Mouse (Mus musculus): ENCODE data around the gene E2f3. TPM values are rescaled to one million over a fixed set of nuclear protein-coding genes. Genes with fewer than 3 reads are reported as not detected.

E2f3 gene
- polyA plus RNA-seq, 1 experiment, result 7.9 TPM

DNA sequence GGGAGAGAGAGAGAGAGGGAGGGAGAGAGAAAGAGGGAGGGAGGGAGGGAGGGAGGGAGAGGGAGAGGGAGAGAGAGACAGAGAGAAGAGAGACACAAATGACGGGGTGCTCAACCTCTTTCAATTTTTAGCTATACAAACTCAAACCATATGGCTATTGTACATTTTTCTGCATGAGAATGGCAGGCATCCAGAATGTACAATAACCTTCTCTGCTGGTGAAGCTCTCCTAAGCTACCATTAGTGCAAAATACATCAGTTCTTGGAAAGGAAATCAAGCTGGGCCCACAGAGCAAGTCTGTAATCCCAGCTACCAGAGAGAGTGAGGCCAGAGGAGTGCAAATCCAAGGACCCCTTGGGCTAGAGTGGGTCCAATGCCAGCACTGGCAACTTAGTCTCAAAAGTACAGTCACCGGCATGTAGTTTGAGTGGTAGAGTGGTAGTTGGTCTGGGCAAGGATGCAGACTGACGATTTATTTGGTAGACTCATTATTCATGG is 42.3 kb downstream of the E2f3 start:
- Histone ChIP-seq H3K4me1 (ENCODE audit: control insufficient read depth, insufficient read depth, low read length) (peaks cover 4% of the 10 kb centered on the region; the same call in 1 of the 2 replicates), H3K27ac (ENCODE audit: insufficient read depth, low read depth, low read length) (no peak overlapping the region), H3K4me3 (ENCODE audit: insufficient read depth, low read length) (no peak overlapping the region)
- TF ChIP-seq CTCF (IDR thresholded peaks at IDR 0.05; ENCODE audit: low read depth, low read length) (no peak), POLR2A (IDR thresholded peaks at IDR 0.05; ENCODE audit: borderline replicate concordance, low read depth, low read length) (no peak)

GRCm38 (mm10) chr13:29940071-29940470 is 45.8 kb downstream of the E2f3 start:
- H3K27ac ChIP-seq (ENCODE audit: insufficient read depth, low read depth, low read length), result no peak overlapping the region
- TF ChIP-seq POLR2A (IDR thresholded peaks at IDR 0.05; ENCODE audit: borderline replicate concordance, low read depth, low read length) (no peak), CTCF (IDR thresholded peaks at IDR 0.05; ENCODE audit: low read depth, low read length) (no peak)

DNA sequence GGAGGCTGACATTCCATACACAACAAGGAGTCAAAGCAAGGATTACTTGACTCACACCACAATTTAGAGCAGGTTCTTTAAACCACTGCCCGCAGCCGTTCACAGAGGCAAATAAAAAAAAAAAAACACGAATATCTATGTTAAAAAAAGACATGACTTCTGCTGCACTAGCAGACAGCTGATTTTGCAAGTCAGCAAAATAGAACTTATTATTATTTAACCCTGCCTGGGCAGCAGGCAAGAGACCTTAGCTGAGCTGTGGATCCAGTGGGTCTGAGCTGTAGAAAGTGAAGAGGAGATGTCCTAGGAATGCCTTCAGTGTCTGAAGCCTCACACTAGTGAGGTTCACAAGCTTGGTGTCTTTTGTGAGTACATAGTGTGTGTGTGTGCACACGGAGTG is 46.5 kb downstream of the E2f3 start:
- Histone ChIP-seq H3K4me3 (ENCODE audit: insufficient read depth, low read length) (no peak overlapping the region), H3K27ac (ENCODE audit: insufficient read depth, low read depth, low read length) (no peak overlapping the region), H3K4me1 (ENCODE audit: control insufficient read depth, insufficient read depth, low read length) (peaks cover 4% of the 10 kb centered on the region; the same call in 1 of the 2 replicates)
- TF ChIP-seq POLR2A (IDR thresholded peaks at IDR 0.05; ENCODE audit: borderline replicate concordance, low read depth, low read length), result no peak
- TF ChIP-seq CTCF (IDR thresholded peaks at IDR 0.05; ENCODE audit: low read depth, low read length), result no peak

More at GRCm38 (mm10) chr13:29940071-29940470, 45.8 kb downstream of the E2f3 start:
- Histone ChIP-seq H3K4me3 (ENCODE audit: insufficient read depth, low read length) (no peak overlapping the region), H3K4me1 (ENCODE audit: control insufficient read depth, insufficient read depth, low read length) (peaks cover 4% of the 10 kb centered on the region; the same call in 1 of the 2 replicates)

- no peak overlapping the region for H3K27ac ChIP-seq (ENCODE audit: insufficient read depth, low read depth, low read length)
- H3K4me3 ChIP-seq (ENCODE audit: insufficient read depth, low read length), result no peak overlapping the region
- TF ChIP-seq POLR2A (IDR thresholded peaks at IDR 0.05; ENCODE audit: borderline replicate concordance, low read depth, low read length) (no peak), CTCF (IDR thresholded peaks at IDR 0.05; ENCODE audit: low read depth, low read length) (no peak)
- peaks cover 4% of the 10 kb centered on the region; the same call in 1 of the 2 replicates for H3K4me1 ChIP-seq (ENCODE audit: control insufficient read depth, insufficient read depth, low read length)
Measured at GRCm38 (mm10) chr13:29938776-29939175, 47.1 kb downstream of the E2f3 start.

DNA sequence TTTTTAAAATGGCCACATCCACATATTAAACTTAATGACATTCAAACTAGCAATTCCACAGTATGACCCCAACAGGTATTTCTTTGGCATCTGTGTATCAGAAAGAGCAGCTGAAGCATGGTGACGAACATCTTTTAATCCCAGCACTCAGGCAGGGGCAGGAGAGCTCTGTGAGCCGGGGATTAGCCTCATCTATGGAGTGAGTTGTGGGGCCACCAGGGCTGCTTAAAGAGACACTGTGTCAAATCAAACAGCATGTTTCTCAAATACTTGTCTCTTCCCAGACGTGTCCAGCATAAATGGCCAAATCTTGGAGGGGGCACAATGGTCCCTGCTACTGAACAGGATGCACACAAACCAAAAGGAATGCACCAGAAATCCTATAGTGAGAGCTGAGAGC is 59.7 kb downstream of the E2f3 start:
- H3K4me3 ChIP-seq (ENCODE audit: insufficient read depth, low read length), result no peak overlapping the region
- H3K4me1 ChIP-seq (ENCODE audit: control insufficient read depth, insufficient read depth, low read length), result peaks cover 11% of the 10 kb centered on the region
- TF ChIP-seq CTCF (IDR thresholded peaks at IDR 0.05; ENCODE audit: low read depth, low read length), result no peak
- TF ChIP-seq POLR2A (IDR thresholded peaks at IDR 0.05; ENCODE audit: borderline replicate concordance, low read depth, low read length), result no peak
- H3K27ac ChIP-seq (ENCODE audit: insufficient read depth, low read depth, low read length), result no peak overlapping the region

DNA sequence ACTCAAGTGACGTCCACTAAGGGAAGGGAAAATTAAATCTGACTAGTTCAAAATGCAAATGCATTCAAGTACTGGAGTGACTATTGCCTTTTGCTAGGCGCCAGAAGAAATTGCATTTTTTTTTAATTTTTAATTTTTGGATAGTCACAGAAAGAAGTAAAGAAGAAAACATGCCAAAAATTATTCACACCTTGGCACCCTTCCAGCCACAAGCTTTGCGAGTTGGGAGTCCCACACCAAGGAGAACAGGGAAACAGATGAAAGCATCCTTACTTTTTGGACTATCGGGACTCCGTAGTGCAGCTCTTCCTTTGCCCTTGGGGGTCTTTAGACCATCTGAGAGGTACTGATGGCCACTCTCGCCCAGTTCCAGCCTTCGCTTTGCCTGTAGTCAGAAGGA is 66.0 kb downstream of the E2f3 start:
- no peak for TF ChIP-seq POLR2A (IDR thresholded peaks at IDR 0.05; ENCODE audit: borderline replicate concordance, low read depth, low read length)
- no peak for TF ChIP-seq CTCF (IDR thresholded peaks at IDR 0.05; ENCODE audit: low read depth, low read length)
- Histone ChIP-seq H3K4me1 (ENCODE audit: control insufficient read depth, insufficient read depth, low read length) (no peaks in the 10 kb centered on the region), H3K27ac (ENCODE audit: insufficient read depth, low read depth, low read length) (no peak overlapping the region), H3K4me3 (ENCODE audit: insufficient read depth, low read length) (no peak overlapping the region)

GRCm38 (mm10) chr13:29916561-29916960 is 69.3 kb downstream of the E2f3 start:
- no peak for TF ChIP-seq CTCF (IDR thresholded peaks at IDR 0.05; ENCODE audit: low read depth, low read length)
- no peak for TF ChIP-seq POLR2A (IDR thresholded peaks at IDR 0.05; ENCODE audit: borderline replicate concordance, low read depth, low read length)
- Histone ChIP-seq H3K27ac (ENCODE audit: insufficient read depth, low read depth, low read length) (no peak overlapping the region), H3K4me1 (ENCODE audit: control insufficient read depth, insufficient read depth, low read length) (no peaks in the 10 kb centered on the region), H3K4me3 (ENCODE audit: insufficient read depth, low read length) (no peak overlapping the region)

DNA sequence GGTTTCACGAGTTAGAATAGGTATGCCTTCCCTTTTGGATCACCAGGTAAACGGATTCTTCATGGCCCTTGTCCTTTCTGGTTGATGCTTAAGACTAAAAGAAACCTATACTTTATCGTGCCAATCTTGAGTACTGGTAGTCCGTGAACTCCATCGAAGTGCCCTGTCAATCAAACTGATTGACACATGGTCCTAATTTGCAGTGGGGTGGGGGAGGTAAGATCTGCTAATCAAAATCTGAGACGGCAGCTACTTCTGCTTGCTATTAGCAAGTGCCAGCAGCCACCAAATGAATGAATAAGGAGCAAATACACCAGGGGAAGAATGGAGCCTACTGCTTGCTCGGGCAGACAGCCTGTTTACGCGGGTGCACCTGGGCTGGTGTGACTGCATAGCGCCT is 72.3 kb downstream of the E2f3 start:
- TF ChIP-seq POLR2A (IDR thresholded peaks at IDR 0.05; ENCODE audit: borderline replicate concordance, low read depth, low read length) (no peak), CTCF (IDR thresholded peaks at IDR 0.05; ENCODE audit: low read depth, low read length) (no peak)
- H3K4me3 ChIP-seq (ENCODE audit: insufficient read depth, low read length), result no peak overlapping the region
- H3K27ac ChIP-seq (ENCODE audit: insufficient read depth, low read depth, low read length), result no peak overlapping the region
- H3K4me1 ChIP-seq (ENCODE audit: control insufficient read depth, insufficient read depth, low read length), result no peaks in the 10 kb centered on the region

GRCm38 (mm10) chr13:29913061-29913460 is 72.8 kb downstream of the E2f3 start:
- no peak for TF ChIP-seq CTCF (IDR thresholded peaks at IDR 0.05; ENCODE audit: low read depth, low read length)
- no peak for TF ChIP-seq POLR2A (IDR thresholded peaks at IDR 0.05; ENCODE audit: borderline replicate concordance, low read depth, low read length)

GRCm38 (mm10) chr13:29912251-29912650 is 73.6 kb downstream of the E2f3 start:
- no peak overlapping the region for H3K4me3 ChIP-seq (ENCODE audit: insufficient read depth, low read length)
- no peak overlapping the region for H3K27ac ChIP-seq (ENCODE audit: insufficient read depth, low read depth, low read length)
- no peaks in the 10 kb centered on the region for H3K4me1 ChIP-seq (ENCODE audit: control insufficient read depth, insufficient read depth, low read length)
- TF ChIP-seq POLR2A (IDR thresholded peaks at IDR 0.05; ENCODE audit: borderline replicate concordance, low read depth, low read length) (no peak), CTCF (IDR thresholded peaks at IDR 0.05; ENCODE audit: low read depth, low read length) (no peak)

More at GRCm38 (mm10) chr13:29913061-29913460, 72.8 kb downstream of the E2f3 start:
- Histone ChIP-seq H3K4me1 (ENCODE audit: control insufficient read depth, insufficient read depth, low read length) (no peaks in the 10 kb centered on the region), H3K27ac (ENCODE audit: insufficient read depth, low read depth, low read length) (no peak overlapping the region), H3K4me3 (ENCODE audit: insufficient read depth, low read length) (no peak overlapping the region)

Data from bone marrow macrophage, adult 2 months (primary cell).